Comparison of ENCODE assay signal across 8 mouse cellular contexts in the genomic region with DNA sequence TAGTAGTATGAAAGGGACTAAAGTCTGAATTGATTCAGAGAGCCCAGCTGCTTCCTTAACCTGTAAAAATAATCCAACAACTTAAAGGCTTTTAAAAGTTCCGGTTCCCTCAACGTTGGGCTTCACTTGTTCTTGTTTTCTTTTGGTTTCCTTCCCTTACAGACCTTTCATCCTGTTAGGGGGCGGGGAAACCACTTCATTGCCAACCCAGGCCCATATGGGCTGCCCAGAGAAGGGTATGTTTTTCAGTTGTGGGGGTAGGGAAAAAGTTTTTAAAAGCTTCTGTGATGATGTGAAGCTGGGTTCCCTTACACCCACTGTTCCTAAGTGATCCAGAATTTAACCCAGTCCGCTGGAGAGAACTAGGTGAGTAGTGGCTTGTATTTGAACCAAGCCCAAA. TPM values are rescaled to one million over a fixed set of nuclear protein-coding genes. Genes with fewer than 3 reads are reported as not detected.
DNase-seq lines count a peak whose midpoint lies in the region; ATAC-seq and TF ChIP-seq lines count a peak whose summit lies in the region.

No protein-coding gene starts in this region.

- no peaks in the 10 kb centered on the region for H3K4me1 ChIP-seq in cerebellum, adult 2 months (ENCODE audit: control insufficient read depth, insufficient read depth, low read length)
- peaks cover 54% of the 10 kb centered on the region for H3K4me1 ChIP-seq in G1E (ENCODE audit: insufficient read depth, low read depth, low read length)
- peaks cover 7% of the 10 kb centered on the region for H3K4me1 ChIP-seq in forebrain, postnatal 0 days (ENCODE audit: insufficient read depth)
- peaks cover 73% of the 10 kb centered on the region for H3K4me1 ChIP-seq in liver, embryonic 13.5 days (replicated peaks)
- H3K4me1 ChIP-seq in spleen, adult 2 months (ENCODE audit: control insufficient read depth, insufficient read depth, insufficient read length), result peaks cover 17% of the 10 kb centered on the region

- peak overlapping the region; percentile 97 for H3K9ac ChIP-seq in forebrain, postnatal 0 days
- H3K9ac ChIP-seq in liver, embryonic 13.5 days, result peak overlapping the region; percentile 93

- intact Hi-C loops in gastrocnemius, postnatal 14 days (cut with DNase I; ENCODE audit: low total_unique reads), result no loop called here

- H3K36me3 ChIP-seq in G1E (replicated peaks), result peaks cover 43% of the 10 kb centered on the region
- 0 out of 2 replicates have a peak, but pooled peaks cover 7% of the 10 kb centered on the region for H3K36me3 ChIP-seq in forebrain, postnatal 0 days (ENCODE audit: insufficient read depth)
- peaks cover 9% of the 10 kb centered on the region for H3K36me3 ChIP-seq in liver, embryonic 13.5 days
- H3K36me3 ChIP-seq in spleen, adult 2 months (ENCODE audit: control insufficient read depth, insufficient read depth, low read length), result 0 out of 2 replicates have a peak, but pooled peaks cover 3% of the 10 kb centered on the region

- H3K9me3 ChIP-seq in G1E (replicated peaks), result no peaks in the 10 kb centered on the region
- H3K9me3 ChIP-seq in forebrain, postnatal 0 days (ENCODE audit: low read length), result no peaks in the 10 kb centered on the region
- H3K9me3 ChIP-seq in liver, embryonic 13.5 days (replicated peaks), result no peaks in the 10 kb centered on the region

- no peak for DNase-seq in cerebellum, adult 2 months
- no peak for DNase-seq in cerebellum, adult 18-20 months
- no peak for DNase-seq in G1E (ENCODE audit: low spot score)
- peak; percentile 15 for DNase-seq in forebrain, postnatal 0 days
- DNase-seq in liver, embryonic 13.5 days, result no peak
- peak; percentile 35 to 51 for DNase-seq in spleen, adult 2 months (ENCODE audit: low read depth in 1 of 2, low spot score in 2 of 2)
- DNase-seq in gastrocnemius, postnatal 14 days, result no peak
- DNase-seq in left cerebral cortex, adult 11 months (ENCODE audit: low spot score), result no peak

- no peaks in the 10 kb centered on the region for H3K27me3 ChIP-seq in cerebellum, adult 2 months (ENCODE audit: control insufficient read depth, insufficient read depth, low read length)
- 0 out of 2 replicates have a peak, but pooled peaks cover 2% of the 10 kb centered on the region for H3K27me3 ChIP-seq in G1E (ENCODE audit: insufficient read depth, low read length)
- no peaks in the 10 kb centered on the region for H3K27me3 ChIP-seq in forebrain, postnatal 0 days (ENCODE audit: insufficient read depth, low read length)
- H3K27me3 ChIP-seq in liver, embryonic 13.5 days, result no peaks in the 10 kb centered on the region
- H3K27me3 ChIP-seq in spleen, adult 2 months (ENCODE audit: control insufficient read depth, insufficient read depth, low read length), result no peaks in the 10 kb centered on the region

- peak overlapping the region; percentile 92 for H3K4me2 ChIP-seq in forebrain, postnatal 0 days (ENCODE audit: low read depth)
- peak overlapping the region; percentile 99 for H3K4me2 ChIP-seq in liver, embryonic 13.5 days

- WGBS in cerebellum, adult 2 months, result 41% methylated on average over 4 of the region's 4 CpGs
- 6% methylated on average over 4 of the region's 4 CpGs for WGBS in forebrain, postnatal 0 days
- WGBS in liver, embryonic 13.5 days (ENCODE audit: insufficient replicate concordance), result 3% methylated on average over 4 of the region's 4 CpGs
- WGBS in spleen, adult 2 months, result 1% methylated on average over 4 of the region's 4 CpGs

- no peak for ATAC-seq in G1E (ENCODE audit: extremely low read depth, insufficient number of reproducible peaks, low FRiP score, poor library complexity, severe bottlenecking)
- ATAC-seq in forebrain, postnatal 0 days, result no peak
- no peak for ATAC-seq in liver, embryonic 13.5 days (ENCODE audit: low read depth)

- no peak for TF ChIP-seq CTCF in cerebellum, adult 2 months (IDR thresholded peaks at IDR 0.05; ENCODE audit: borderline replicate concordance, insufficient read depth, low read depth, low read length)
- TF ChIP-seq CTCF in G1E (IDR thresholded peaks at IDR 0.05; ENCODE audit: low read depth, low read length), result no peak
- no peak for TF ChIP-seq CTCF in forebrain, postnatal 0 days (IDR thresholded peaks at IDR 0.05; ENCODE audit: low read depth)
- TF ChIP-seq CTCF in spleen, adult 2 months (IDR thresholded peaks at IDR 0.05; ENCODE audit: extremely low read depth, insufficient read depth, insufficient read length, insufficient replicate concordance), result no peak

- peak overlapping the region; percentile 79 for H3K4me3 ChIP-seq in cerebellum, adult 2 months (replicated peaks; ENCODE audit: insufficient read depth, low read depth, low read length)
- peak overlapping the region; percentile 92; the same call in 1 of the 2 replicates for H3K4me3 ChIP-seq in G1E (ENCODE audit: low read depth, low read length)
- peak overlapping the region; percentile 90 for H3K4me3 ChIP-seq in forebrain, postnatal 0 days (ENCODE audit: low read depth, low read length)
- peak overlapping the region; percentile 88 for H3K4me3 ChIP-seq in liver, embryonic 13.5 days (replicated peaks)
- peak overlapping the region; percentile 30 for H3K4me3 ChIP-seq in spleen, adult 2 months (ENCODE audit: extremely low read depth, insufficient read depth, insufficient read length)

- no peak overlapping the region for H3K27ac ChIP-seq in cerebellum, adult 2 months (ENCODE audit: insufficient read depth, low read length)
- H3K27ac ChIP-seq in forebrain, postnatal 0 days (ENCODE audit: low read depth, low read length), result peak overlapping the region; percentile 88; the same call in 1 of the 2 replicates
- H3K27ac ChIP-seq in liver, embryonic 13.5 days, result peak overlapping the region; percentile 79; the same call in 1 of the 2 replicates
- peak overlapping the region; percentile 86 for H3K27ac ChIP-seq in spleen, adult 2 months (ENCODE audit: insufficient read depth, low read length)

- TF ChIP-seq POLR2A in cerebellum, adult 2 months (IDR thresholded peaks at IDR 0.05; ENCODE audit: borderline replicate concordance, insufficient read depth, low read length), result no peak
- no peak for TF ChIP-seq POLR2A in spleen, adult 2 months (IDR thresholded peaks at IDR 0.05; ENCODE audit: low read depth, low read length)

RNA-seq across cellular contexts. Expression of gene Cep68, which starts 1.0 kb away (rescaled TPM):
- polyA plus RNA-seq in cerebellum, adult 2 months (2012; rRNA removed), result 12.6 and 12.9 TPM in 2 replicates
- total RNA-seq in G1E (2014; fragmentation: Nextera tagmentation) (32.9 and 37.5 TPM in 2 replicates), G1E (2017) (19.9 and 20.6 TPM in 2 replicates)
- polyA plus RNA-seq in G1E (2012), result 23.3 and 25.4 TPM in 2 replicates
- total RNA-seq in forebrain, postnatal 0 days (2014; rRNA removed), result 41.7 and 43.9 TPM in 2 replicates
- 21.5 and 26.1 TPM in 2 replicates for polyA plus RNA-seq in forebrain, postnatal 0 days (2015; fragmentation: Nextera tagmentation; extraction: Ambion mirVana)
- 6.9 and 9.2 TPM in 2 replicates for polyA plus RNA-seq in liver, embryonic 13.5 days (2015; fragmentation: Nextera tagmentation; extraction: Ambion mirVana)
- polyA plus RNA-seq in spleen, adult 2 months (2012; rRNA removed), result 14.9 and 18.3 TPM in 2 replicates
- total RNA-seq in gastrocnemius, postnatal 14 days (2021), result 10 to 100 TPM; 23.8 to 24.4 TPM

RNA-seq across cellular contexts. Expression of gene Rab1a, which starts 47.0 kb away (rescaled TPM):
- polyA plus RNA-seq in cerebellum, adult 2 months (2012; rRNA removed), result 191 and 197 TPM in 2 replicates
- total RNA-seq in G1E (2014; fragmentation: Nextera tagmentation) (105 and 110 TPM in 2 replicates), G1E (2017) (85.7 and 113 TPM in 2 replicates)
- 32.8 and 34.0 TPM in 2 replicates for polyA plus RNA-seq in G1E (2012)
- 105 and 108 TPM in 2 replicates for total RNA-seq in forebrain, postnatal 0 days (2014; rRNA removed)
- 267 and 312 TPM in 2 replicates for polyA plus RNA-seq in forebrain, postnatal 0 days (2015; fragmentation: Nextera tagmentation; extraction: Ambion mirVana)
- polyA plus RNA-seq in liver, embryonic 13.5 days (2015; fragmentation: Nextera tagmentation; extraction: Ambion mirVana), result 117 and 141 TPM in 2 replicates
- polyA plus RNA-seq in spleen, adult 2 months (2012; rRNA removed), result 21.9 and 25.1 TPM in 2 replicates
- 100 to 1,000 TPM; 103 to 110 TPM for total RNA-seq in gastrocnemius, postnatal 14 days (2021)

Comparison
In these comparisons a context has a peak if more than half of its experiments do, and no peak if none do; other contexts are left out.
1. DNase-seq: peak in forebrain, postnatal 0 days (single experiment) and spleen, adult 2 months (2 of 2); none in cerebellum, adult 2 months (0 of 2), cerebellum, adult 18-20 months (0 of 2), G1E (single experiment), liver, embryonic 13.5 days (single experiment), gastrocnemius, postnatal 14 days (single experiment) and left cerebral cortex, adult 11 months (single experiment).
2. H3K4me3 ChIP-seq: peak in every context shown above with its lines; median percentile 92 in G1E; 90 in forebrain, postnatal 0 days; 88 in liver, embryonic 13.5 days; 79 in cerebellum, adult 2 months; 30 in spleen, adult 2 months.